Mouse (Mus musculus) neural tube, embryonic 11.5 days (tissue): ENCODE measurements around the gene Kif1a. TPM values are rescaled to one million over a fixed set of nuclear protein-coding genes. Genes with fewer than 3 reads are reported as not detected.

Experiments used
- ATAC-seq: fragments of 200-750 bp; cut with Nextera tagmentation; 2 replicates; pipeline ENCODE4 v1.8.0; 2017; ENCODE audit warnings: moderate number of reproducible peaks, mild to moderate bottlenecking, moderate TSS enrichment, moderate library complexity; ENCODE audit not compliant: insufficient read depth, low FRiP score, low TSS enrichment
- DNase-seq: peaks from one replicate; pipeline ENCODE4 v3.0.0-alpha.2; 2015; ENCODE audit warnings: low spot score
- H3K27ac ChIP-seq: fragments of 300-500 bp; sonication (generic); 2 replicates; pipeline ENCODE4 v1.5.1; 2014; ENCODE audit warnings: low read depth, mild to moderate bottlenecking, low read length
- H3K27me3 ChIP-seq: fragments of 300-500 bp; sonication (generic); 2 replicates; pipeline ENCODE4 v1.6.1; 2014; ENCODE audit warnings: mild to moderate bottlenecking, low read length, mixed read lengths; ENCODE audit not compliant: control insufficient read depth, insufficient read depth
- H3K36me3 ChIP-seq: fragments of 300-500 bp; sonication (generic); 2 replicates; pipeline ENCODE4 v1.6.1; 2014; ENCODE audit warnings: mild to moderate bottlenecking, low read length, moderate library complexity, mixed read lengths; ENCODE audit not compliant: control insufficient read depth, insufficient read depth
- H3K4me1 ChIP-seq: fragments of 300-500 bp; sonication (generic); 2 replicates; pipeline ENCODE4 v1.6.1; 2014; ENCODE audit warnings: low read length, mixed read lengths; ENCODE audit not compliant: control insufficient read depth, insufficient read depth
- H3K4me2 ChIP-seq: fragments of 300-500 bp; sonication (generic); 2 replicates; pipeline ENCODE4 v1.6.1; 2014; ENCODE audit warnings: low read depth, mild to moderate bottlenecking, moderate library complexity
- H3K4me3 ChIP-seq: fragments of 300-500 bp; sonication (generic); 2 replicates; pipeline ENCODE4 v1.5.1; 2014; ENCODE audit warnings: low read depth, low read length
- H3K9ac ChIP-seq: fragments of 300-500 bp; sonication (generic); 2 replicates; pipeline ENCODE4 v1.6.1; 2014; ENCODE audit warnings: mild to moderate bottlenecking, low read length
- H3K9me3 ChIP-seq: fragments of 300-500 bp; sonication (generic); 2 replicates; pipeline ENCODE4 v1.6.1; 2016; ENCODE audit warnings: low read length; ENCODE audit not compliant: control insufficient read depth
- WGBS: fragments of 180-500 bp; shearing (Covaris S2); extraction: QIAGEN DNeasy Blood & Tissue Kit; methylation state at CpG from one replicate; pipeline ENCODE4 v1.1.7; 2014; 5-methylcytosine and 5-hydroxymethylcytosine counted together
- polyA plus RNA-seq: library from polyadenylated mRNA; unstranded; fragments of >200 nt; fragmentation: Nextera tagmentation; extraction: Ambion mirVana; gene quantifications from 2 replicates; pipeline ENCODE4 v1.2.1, GENCODE M21; 2014

The Kif1a gene
- polyA plus RNA-seq, 1 experiment from 2014 or later, result 73.8 TPM

DNA sequence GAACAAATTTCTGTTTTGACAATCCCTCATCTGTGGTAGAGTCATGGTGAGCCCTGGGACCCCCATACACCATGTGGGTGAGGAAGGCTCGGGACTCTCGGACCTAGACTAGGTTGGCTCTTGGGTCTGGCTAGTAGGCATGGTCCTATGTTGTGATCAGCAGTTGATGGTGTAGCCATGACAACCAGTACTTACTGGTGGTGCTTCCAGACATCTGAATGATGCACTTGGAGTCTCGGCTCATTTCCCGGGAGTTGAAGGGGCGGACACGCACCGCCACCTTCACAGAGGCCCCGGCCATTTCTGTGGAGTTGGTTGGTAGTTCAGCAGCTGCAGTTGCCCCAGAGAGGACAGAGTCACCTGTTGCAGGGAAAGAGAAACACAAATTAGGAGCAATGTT, 19.6 kb downstream of the Kif1a start:
- ATAC-seq (no peak), DNase-seq (no peak)
- H3K27ac ChIP-seq, result no peak overlapping the region
- no peak overlapping the region for H3K4me3 ChIP-seq
- no peak overlapping the region for H3K9ac ChIP-seq
- H3K4me2 ChIP-seq, result no peak overlapping the region
- H3K36me3 ChIP-seq, result no peaks in the 10 kb centered on the region
- H3K27me3 ChIP-seq, result no peaks in the 10 kb centered on the region
- H3K4me1 ChIP-seq, result peaks cover 8% of the 10 kb centered on the region
- 77% methylated on average over 8 of the region's 8 CpGs for WGBS
- H3K9me3 ChIP-seq, result no peaks in the 10 kb centered on the region

DNA sequence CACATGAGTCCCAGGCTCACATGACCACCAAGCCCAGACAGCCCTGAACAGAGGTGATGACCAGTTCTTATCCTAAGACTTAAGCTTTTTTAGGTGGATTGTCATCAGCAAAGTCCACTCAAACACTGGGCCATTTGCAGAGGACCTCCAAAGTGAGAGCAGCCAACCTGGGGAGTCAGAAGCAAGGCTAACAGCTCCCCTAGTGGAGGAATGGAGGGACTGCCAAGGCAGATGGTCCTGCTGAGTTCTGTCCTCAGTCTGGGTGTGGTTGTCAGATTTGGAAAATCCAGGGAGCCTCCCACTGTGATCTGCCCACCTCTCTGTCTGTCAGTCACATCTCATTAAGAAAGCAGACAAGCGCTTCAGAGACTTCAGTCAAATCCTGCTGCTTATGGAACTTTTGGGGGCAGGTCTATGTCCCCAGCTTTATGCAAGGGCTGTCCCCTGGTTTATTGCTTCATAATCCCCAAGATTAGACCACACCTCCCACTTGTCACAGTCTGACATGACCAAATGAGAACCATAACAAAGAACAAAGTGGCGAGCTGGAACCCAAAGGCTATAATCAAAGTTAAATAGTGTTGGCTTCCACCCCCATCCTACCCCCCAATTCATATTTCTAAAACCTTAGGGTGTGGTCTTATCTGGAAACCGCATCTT, 20.7 kb downstream of the Kif1a start:
- H3K4me1 ChIP-seq, result peaks cover 8% of the 10 kb centered on the region
- H3K9ac ChIP-seq, result no peak overlapping the region
- WGBS, result 85% methylated on average over 3 of the region's 3 CpGs
- no peak overlapping the region for H3K27ac ChIP-seq
- peak; percentile 35 for DNase-seq
- H3K27me3 ChIP-seq, result no peaks in the 10 kb centered on the region
- no peak overlapping the region for H3K4me3 ChIP-seq
- no peak overlapping the region for H3K4me2 ChIP-seq
- ATAC-seq, result no peak
- no peaks in the 10 kb centered on the region for H3K9me3 ChIP-seq
- H3K36me3 ChIP-seq, result peaks cover 2% of the 10 kb centered on the region; the same call in 1 of the 2 replicates

DNA sequence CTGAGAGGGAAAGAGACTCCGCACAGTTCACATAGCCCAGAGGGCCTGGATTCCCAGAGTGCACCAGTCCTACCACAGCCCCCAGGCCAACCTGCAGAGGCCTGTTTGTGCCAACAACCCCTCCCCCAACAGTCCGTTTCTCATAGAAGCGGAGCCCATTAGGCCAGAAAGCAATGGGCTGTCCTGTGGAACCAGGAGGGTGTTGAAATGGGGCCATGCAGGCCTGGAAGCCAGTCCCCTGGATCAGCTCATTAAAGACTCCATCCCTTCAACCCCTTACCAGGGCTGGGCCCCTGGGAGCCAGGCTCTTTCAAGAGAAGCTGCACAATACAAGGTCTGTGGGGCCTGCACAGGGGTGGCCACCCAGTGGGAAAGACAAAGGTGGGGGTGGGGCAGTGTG, 22.1 kb downstream of the Kif1a start:
- peak overlapping the region; percentile 18; the same call in 1 of the 2 replicates for H3K9ac ChIP-seq
- peaks cover 8% of the 10 kb centered on the region for H3K4me1 ChIP-seq
- peak; percentile 58 for DNase-seq
- H3K4me2 ChIP-seq, result no peak overlapping the region
- no peaks in the 10 kb centered on the region for H3K27me3 ChIP-seq
- no peaks in the 10 kb centered on the region for H3K9me3 ChIP-seq
- peak; percentile 74; the same call in 1 of the 2 replicates for ATAC-seq
- no peak overlapping the region for H3K27ac ChIP-seq
- H3K4me3 ChIP-seq, result no peak overlapping the region
- H3K36me3 ChIP-seq, result peaks cover 2% of the 10 kb centered on the region; the same call in 1 of the 2 replicates
- WGBS, result 69% methylated on average over 3 of the region's 3 CpGs

DNA sequence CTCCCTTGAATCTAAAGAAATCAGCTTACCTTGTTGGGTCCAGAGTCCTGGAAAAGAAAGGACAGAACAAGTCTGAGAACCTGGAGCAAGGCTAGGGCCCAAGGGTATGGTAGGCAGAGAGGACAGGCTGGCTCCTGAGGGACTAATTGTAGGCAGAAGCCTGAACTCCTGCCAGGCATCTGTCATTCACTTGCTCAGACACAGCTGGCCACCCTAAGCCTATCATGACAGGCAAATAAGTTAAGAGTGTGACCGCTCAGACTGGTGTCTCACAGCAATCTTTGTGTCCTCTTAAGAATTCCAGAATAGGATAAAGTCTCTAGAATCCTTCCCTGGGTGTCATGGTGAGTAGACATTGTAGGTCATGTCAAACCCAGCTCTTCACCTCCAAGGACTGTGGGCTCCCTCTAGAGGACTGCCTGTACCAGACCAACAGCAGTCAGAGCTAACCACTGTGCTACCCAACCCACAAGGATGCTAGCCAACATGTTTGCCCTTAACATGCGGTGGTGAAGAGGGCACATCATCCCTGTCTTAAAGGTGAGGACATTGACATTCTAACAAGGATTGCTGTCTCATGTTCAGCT, 29.4 kb downstream of the Kif1a start:
- Histone ChIP-seq H3K27me3 (no peaks in the 10 kb centered on the region), H3K36me3 (peaks cover 2% of the 10 kb centered on the region; the same call in 1 of the 2 replicates), H3K4me2 (no peak overlapping the region), H3K4me3 (no peak overlapping the region), H3K27ac (no peak overlapping the region), H3K4me1 (no peaks in the 10 kb centered on the region), H3K9me3 (no peaks in the 10 kb centered on the region), H3K9ac (no peak overlapping the region)
- no peak for ATAC-seq
- WGBS, result 89% methylated on average over 2 of the region's 2 CpGs
- DNase-seq, result no peak

DNA sequence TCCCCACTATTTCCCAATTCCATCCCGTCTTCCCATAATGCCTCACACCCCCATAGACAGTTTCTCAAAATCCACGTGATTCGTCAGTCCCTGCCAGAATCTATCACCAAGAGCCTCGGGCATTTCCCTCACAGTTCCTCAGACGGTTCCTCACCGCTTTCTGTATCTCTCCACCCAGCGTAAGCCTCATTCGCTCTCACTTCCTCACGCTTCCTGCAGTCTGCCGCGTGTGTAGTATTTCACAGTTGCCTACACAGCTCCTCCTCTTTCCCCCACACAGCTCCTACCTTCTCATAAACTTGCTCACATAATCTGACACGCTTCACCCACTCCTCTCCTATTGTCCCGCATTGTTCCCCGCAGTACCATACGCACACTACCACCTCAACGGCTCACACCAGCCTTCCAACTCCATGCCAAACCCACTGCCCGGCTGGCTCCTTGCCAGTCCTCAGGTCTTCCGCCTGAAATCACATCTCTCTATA, 30.2 kb downstream of the Kif1a start:
- no peaks in the 10 kb centered on the region for H3K27me3 ChIP-seq
- DNase-seq (no peak), ATAC-seq (no peak)
- H3K36me3 ChIP-seq, result peaks cover 2% of the 10 kb centered on the region; the same call in 1 of the 2 replicates
- no peak overlapping the region for H3K9ac ChIP-seq
- no peaks in the 10 kb centered on the region for H3K9me3 ChIP-seq
- no peak overlapping the region for H3K27ac ChIP-seq
- H3K4me1 ChIP-seq, result no peaks in the 10 kb centered on the region
- no peak overlapping the region for H3K4me3 ChIP-seq
- 87% methylated on average over 18 of the region's 18 CpGs for WGBS
- no peak overlapping the region for H3K4me2 ChIP-seq

DNA sequence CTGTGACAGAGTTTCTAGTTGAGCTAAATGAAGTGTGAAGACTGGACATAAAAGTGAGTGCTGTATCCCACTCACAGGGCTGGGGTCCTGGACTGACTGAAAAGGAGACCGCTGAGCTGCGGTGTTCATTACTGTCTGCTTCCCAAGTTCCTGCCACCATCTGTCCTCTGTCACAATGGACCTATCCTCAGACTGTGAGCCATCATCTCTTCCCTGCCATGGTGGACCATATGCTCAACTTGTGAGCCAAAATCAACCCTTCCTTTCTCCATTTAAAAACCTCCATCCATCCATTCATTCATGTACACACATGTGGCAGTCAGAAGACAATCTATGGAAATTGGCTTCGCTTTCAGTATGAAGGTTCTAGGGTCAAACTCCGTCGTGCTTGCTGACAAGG, 30.9 kb downstream of the Kif1a start:
- no peak for DNase-seq
- Histone ChIP-seq H3K9ac (no peak overlapping the region), H3K4me2 (no peak overlapping the region), H3K9me3 (no peaks in the 10 kb centered on the region), H3K27me3 (no peaks in the 10 kb centered on the region), H3K4me3 (no peak overlapping the region), H3K4me1 (no peaks in the 10 kb centered on the region), H3K27ac (no peak overlapping the region), H3K36me3 (no peaks in the 10 kb centered on the region; the same call in 1 of the 2 replicates)
- 80% methylated on average over 5 of the region's 5 CpGs for WGBS
- ATAC-seq, result no peak

DNA sequence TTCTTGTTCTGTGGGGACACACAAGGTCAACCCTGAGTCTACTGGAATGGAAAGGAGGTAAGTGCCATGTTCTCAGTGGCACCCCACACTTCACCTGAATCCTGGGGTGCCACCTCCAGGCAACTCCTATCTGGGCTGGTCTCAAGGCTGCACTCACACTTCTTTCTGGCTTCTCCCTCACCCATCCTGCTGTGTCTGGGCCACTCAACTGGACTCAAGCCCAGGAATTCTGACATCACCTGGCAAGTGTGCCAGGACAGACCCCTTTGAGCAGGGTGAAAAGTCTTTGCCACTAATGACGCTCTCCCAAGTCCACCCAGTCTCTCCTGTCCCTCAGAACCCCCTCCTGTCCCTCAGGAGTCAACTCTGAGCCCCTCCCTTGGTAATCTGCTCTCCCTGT, 33.2 kb downstream of the Kif1a start:
- Histone ChIP-seq H3K9ac (no peak overlapping the region), H3K4me2 (no peak overlapping the region), H3K4me1 (no peaks in the 10 kb centered on the region), H3K27me3 (no peaks in the 10 kb centered on the region), H3K9me3 (no peaks in the 10 kb centered on the region), H3K27ac (no peak overlapping the region), H3K4me3 (no peak overlapping the region), H3K36me3 (no peaks in the 10 kb centered on the region; the same call in 1 of the 2 replicates)
- ATAC-seq (no peak), DNase-seq (no peak)
- 87% methylated on average over 1 of the region's 1 CpGs for WGBS

DNA sequence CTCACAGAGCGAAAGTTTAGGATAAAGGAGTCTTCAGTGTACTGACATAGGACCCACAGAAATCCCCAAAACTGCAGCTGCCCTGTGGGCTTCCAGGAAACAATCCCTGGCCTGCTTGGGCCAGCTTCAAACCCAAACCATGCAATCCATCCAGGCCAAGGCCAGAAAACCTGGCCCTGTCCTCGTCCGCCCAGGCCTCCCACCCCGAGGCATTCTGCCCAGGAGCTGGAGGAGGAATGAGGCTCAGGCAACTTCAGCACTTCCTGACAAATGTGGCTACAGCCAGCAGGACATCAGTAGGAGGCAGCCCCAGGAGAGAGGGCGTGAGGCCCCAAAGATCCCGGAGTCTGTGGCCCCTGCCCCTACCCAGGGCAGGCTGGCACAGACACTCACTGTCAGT, 36.1 kb downstream of the Kif1a start:
- no peaks in the 10 kb centered on the region for H3K4me1 ChIP-seq
- no peaks in the 10 kb centered on the region for H3K27me3 ChIP-seq
- WGBS, result 80% methylated on average over 6 of the region's 6 CpGs
- H3K9me3 ChIP-seq, result no peaks in the 10 kb centered on the region
- no peak overlapping the region for H3K9ac ChIP-seq
- no peak overlapping the region for H3K27ac ChIP-seq
- no peak overlapping the region for H3K4me2 ChIP-seq
- H3K4me3 ChIP-seq, result no peak overlapping the region
- DNase-seq (no peak), ATAC-seq (no peak)
- no peaks in the 10 kb centered on the region for H3K36me3 ChIP-seq

DNA sequence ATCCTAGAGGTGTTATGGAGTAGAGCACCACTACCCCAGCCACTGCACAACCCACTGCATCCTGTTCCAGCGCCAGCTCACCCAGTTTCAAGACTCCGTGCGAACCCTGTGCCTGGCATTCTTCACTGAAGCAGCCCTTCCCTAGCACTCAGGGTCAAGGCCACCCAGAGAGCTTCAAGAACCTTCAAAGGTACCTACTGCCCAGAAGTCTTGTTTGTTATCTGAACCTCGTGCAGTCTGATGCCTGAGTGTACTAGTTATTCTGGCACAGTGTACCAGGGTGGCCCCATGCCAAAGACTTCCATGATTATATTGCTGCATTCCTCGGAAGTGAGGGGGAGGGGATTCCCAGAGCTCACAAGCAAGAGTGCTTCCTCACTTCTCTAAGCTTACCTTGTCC, 38.1 kb downstream of the Kif1a start:
- H3K9me3 ChIP-seq, result no peaks in the 10 kb centered on the region
- H3K27me3 ChIP-seq, result no peaks in the 10 kb centered on the region
- no peak overlapping the region for H3K27ac ChIP-seq
- H3K36me3 ChIP-seq, result no peaks in the 10 kb centered on the region; the same call in 1 of the 2 replicates
- WGBS, result 83% methylated on average over 5 of the region's 5 CpGs
- H3K9ac ChIP-seq, result no peak overlapping the region
- H3K4me2 ChIP-seq, result no peak overlapping the region
- no peak for DNase-seq
- H3K4me3 ChIP-seq, result no peak overlapping the region
- ATAC-seq, result no peak
- no peaks in the 10 kb centered on the region for H3K4me1 ChIP-seq
